Mouse (Mus musculus) cerebellum, postnatal 10 days (tissue): ENCODE measurements around the gene Ccl6.

Experiments used
- DNase-seq, 2 experiments: peaks; one replicate each; pipeline ENCODE4 v3.0.0; 2021; ENCODE audit warnings: mixed read lengths in 2 of 2

The Ccl6 gene

GRCm38 (mm10) chr11:83592853-83593252, at the start of gene Ccl6:
Ccl6 (minus strand) TSS chr11:83593087.
- no peak for DNase-seq

GRCm38 (mm10) chr11:83641216-83641615, 48.3 kb upstream of the Ccl6 start:
- DNase-seq = no peak

GRCm38 (mm10) chr11:83640141-83640540, 47.3 kb upstream of the Ccl6 start:
- no peak for DNase-seq

- DNase-seq = no peak
These were observed 46.6 kb upstream of the Ccl6 start for GRCm38 (mm10) chr11:83639533-83639932.

GRCm38 (mm10) chr11:83638934-83639333, 46.0 kb upstream of the Ccl6 start:
- no peak for DNase-seq

GRCm38 (mm10) chr11:83636742-83637235, 43.9 kb upstream of the Ccl6 start:
- DNase-seq = no peak

GRCm38 (mm10) chr11:83634898-83635297, 42.0 kb upstream of the Ccl6 start:
- no peak for DNase-seq

- DNase-seq = peak; percentile 40 to 44
These were observed 41.5 kb upstream of the Ccl6 start for GRCm38 (mm10) chr11:83634425-83634824.

- peak; percentile 56 to 70 for DNase-seq
These were observed 39.9 kb upstream of the Ccl6 start for GRCm38 (mm10) chr11:83632744-83633143.

- no peak for DNase-seq
These were observed 38.2 kb upstream of the Ccl6 start for GRCm38 (mm10) chr11:83631065-83631464.

- DNase-seq = no peak
These were observed 37.7 kb upstream of the Ccl6 start for GRCm38 (mm10) chr11:83630630-83631029.

- DNase-seq = no peak
These were observed 35.9 kb upstream of the Ccl6 start for GRCm38 (mm10) chr11:83628808-83629207.

GRCm38 (mm10) chr11:83623586-83623985, 30.7 kb upstream of the Ccl6 start:
- DNase-seq = no peak

GRCm38 (mm10) chr11:83619037-83619436, 26.1 kb upstream of the Ccl6 start:
- DNase-seq = no peak

- no peak for DNase-seq
These were observed 25.4 kb upstream of the Ccl6 start for GRCm38 (mm10) chr11:83618238-83618637.

- DNase-seq = no peak
These were observed 23.7 kb upstream of the Ccl6 start for GRCm38 (mm10) chr11:83616586-83616985.

GRCm38 (mm10) chr11:83610900-83611299, 18.0 kb upstream of the Ccl6 start:
- peak; percentile 11 to 33 for DNase-seq

- no peak for DNase-seq
These were observed 13.5 kb upstream of the Ccl6 start for GRCm38 (mm10) chr11:83606396-83606795.

- DNase-seq = no peak
These were observed 12.6 kb upstream of the Ccl6 start for GRCm38 (mm10) chr11:83605535-83605934.

GRCm38 (mm10) chr11:83604698-83605097, 11.8 kb upstream of the Ccl6 start:
- DNase-seq = no peak

GRCm38 (mm10) chr11:83603399-83603798, 10.5 kb upstream of the Ccl6 start:
- DNase-seq = no peak

GRCm38 (mm10) chr11:83600576-83600975, 7.7 kb upstream of the Ccl6 start:
- no peak for DNase-seq

- no peak for DNase-seq
These were observed 6.1 kb upstream of the Ccl6 start for GRCm38 (mm10) chr11:83598991-83599390.

GRCm38 (mm10) chr11:83598207-83598837, 5.4 kb upstream of the Ccl6 start:
- DNase-seq = no peak

- DNase-seq = no peak
These were observed 4.9 kb upstream of the Ccl6 start for GRCm38 (mm10) chr11:83597796-83598195.
